Mouse (Mus musculus): Measurements from ENCODE around the gene Sh3rf3. TPM values are rescaled to one million over a fixed set of nuclear protein-coding genes. Genes with fewer than 3 reads are reported as not detected.
"Not testable (repeated sequence)": the region's sequence is repeated elsewhere in the genome, so short reads cannot be mapped to it uniquely, and the experiment has no call there.

The Sh3rf3 gene
- total RNA-seq, 2 experiments from 2014 or later = not detected

GRCm38 (mm10) chr10:59090622-59090971, 277.4 kb downstream of the Sh3rf3 start:
- no peak for ATAC-seq (replicated peaks; ENCODE audit: poor library complexity, severe bottlenecking)

- ATAC-seq (replicated peaks; ENCODE audit: poor library complexity, severe bottlenecking) = no peak
Measured at GRCm38 (mm10) chr10:59091556-59091955, 278.4 kb downstream of the Sh3rf3 start.

GRCm38 (mm10) chr10:59091988-59092387, 278.8 kb downstream of the Sh3rf3 start:
- no peak for ATAC-seq (replicated peaks; ENCODE audit: poor library complexity, severe bottlenecking)

DNA sequence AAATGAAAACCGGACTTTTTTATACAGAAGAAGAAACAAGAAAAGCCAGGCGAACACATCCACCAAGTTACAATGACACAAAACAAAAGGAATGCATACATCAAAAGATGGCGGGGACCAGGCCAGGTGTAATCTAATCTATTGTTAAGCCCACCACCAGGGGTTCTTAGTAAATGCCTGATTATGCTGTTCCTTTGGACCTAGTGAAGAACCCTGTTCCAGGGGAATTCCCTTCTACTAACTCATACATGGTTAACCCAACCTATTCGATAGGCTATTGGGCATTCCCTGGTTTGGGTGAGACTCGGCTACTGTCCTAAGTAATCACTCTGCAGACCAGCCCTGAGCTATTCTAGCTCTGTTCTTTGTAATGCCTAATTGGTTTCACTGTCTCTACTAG, 289.9 kb downstream of the Sh3rf3 start:
- not testable (repeated sequence) for ATAC-seq (replicated peaks; ENCODE audit: poor library complexity, severe bottlenecking)

DNA sequence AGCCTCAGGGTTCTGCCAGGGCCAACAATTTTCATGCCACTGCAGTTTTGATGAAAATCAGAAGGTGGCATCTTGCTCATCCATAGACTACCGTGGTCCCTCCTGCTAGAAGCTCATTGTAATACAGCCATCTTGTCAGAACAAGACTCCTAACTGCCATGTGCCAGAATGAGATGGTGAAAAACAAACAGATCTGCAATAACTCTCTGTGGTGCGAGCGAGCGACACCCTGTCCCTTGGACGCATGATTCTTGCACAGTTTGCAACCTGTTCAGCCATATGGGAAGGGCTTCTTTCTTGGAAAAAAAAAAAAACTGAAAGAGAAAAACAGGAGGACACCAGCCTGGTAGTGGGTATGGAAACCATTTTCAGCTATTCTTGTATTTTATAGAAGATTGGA, 291.5 kb downstream of the Sh3rf3 start:
- ATAC-seq (replicated peaks; ENCODE audit: poor library complexity, severe bottlenecking) = no peak

GRCm38 (mm10) chr10:59105885-59106284, 292.7 kb downstream of the Sh3rf3 start:
- ATAC-seq (replicated peaks; ENCODE audit: poor library complexity, severe bottlenecking) = no peak

DNA sequence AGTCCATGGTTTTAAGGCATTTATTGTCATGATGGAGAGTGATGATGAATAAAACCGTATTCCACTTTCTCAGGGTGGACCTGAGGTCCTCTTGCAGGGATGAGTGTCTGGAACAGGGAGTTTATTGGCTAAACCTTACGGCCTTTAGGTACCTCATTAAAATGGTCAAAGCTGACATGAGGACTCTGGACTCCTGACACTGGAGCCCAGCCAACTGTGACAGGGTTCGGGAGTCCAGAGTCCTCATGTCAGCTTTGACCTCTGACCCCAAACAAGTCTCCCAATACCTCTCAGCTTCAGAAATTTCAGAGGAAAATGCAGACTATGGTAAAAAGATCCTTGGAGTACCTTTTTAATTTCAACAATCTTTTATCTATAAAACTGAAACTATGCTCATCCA, 293.5 kb downstream of the Sh3rf3 start:
- ATAC-seq (replicated peaks; ENCODE audit: poor library complexity, severe bottlenecking) = no peak

- peak; percentile 83 for ATAC-seq (replicated peaks; ENCODE audit: poor library complexity, severe bottlenecking)
Measured at GRCm38 (mm10) chr10:59109015-59109414, 295.9 kb downstream of the Sh3rf3 start.

DNA sequence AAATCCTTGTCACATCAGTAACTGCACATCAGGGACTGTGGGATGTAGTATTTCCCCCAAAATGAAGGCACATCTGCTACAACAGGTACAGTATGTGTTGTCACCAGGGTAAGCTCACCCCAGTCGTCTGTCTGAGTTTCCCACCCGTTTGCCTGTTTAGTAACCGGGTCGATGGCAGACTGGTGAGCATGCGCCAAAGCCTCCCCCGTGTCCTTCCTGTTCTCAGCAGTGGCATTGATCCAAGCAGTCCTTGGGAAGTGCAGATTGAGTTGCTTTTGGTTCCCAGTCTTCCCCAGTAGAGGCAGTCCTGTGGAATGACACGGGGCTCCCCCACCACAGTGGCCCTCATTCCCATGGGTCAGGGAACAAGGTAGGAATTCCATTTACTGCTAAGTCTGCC, 297.2 kb downstream of the Sh3rf3 start:
- no peak for ATAC-seq (replicated peaks; ENCODE audit: poor library complexity, severe bottlenecking)

DNA sequence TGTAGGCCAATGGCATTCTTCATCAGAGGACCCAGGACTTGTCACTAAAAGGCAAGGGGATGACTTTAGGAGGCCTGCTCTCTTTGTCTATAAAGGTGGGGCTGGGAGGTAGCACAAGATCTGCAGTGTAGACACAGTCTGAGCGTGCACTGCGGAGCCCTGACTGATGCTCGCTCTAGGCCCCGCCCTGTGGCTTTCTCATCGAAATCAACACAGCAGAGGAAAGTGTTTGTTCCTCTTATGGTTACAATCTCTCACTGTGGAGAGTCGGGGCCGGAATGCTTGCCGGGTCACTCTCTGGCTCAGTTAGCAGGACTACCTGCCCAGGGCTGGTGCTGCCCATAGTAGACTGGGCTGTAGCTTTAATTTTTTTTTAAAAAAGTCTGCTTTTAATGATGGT, 299.6 kb downstream of the Sh3rf3 start:
- peak; percentile 72 for ATAC-seq (replicated peaks; ENCODE audit: poor library complexity, severe bottlenecking)

DNA sequence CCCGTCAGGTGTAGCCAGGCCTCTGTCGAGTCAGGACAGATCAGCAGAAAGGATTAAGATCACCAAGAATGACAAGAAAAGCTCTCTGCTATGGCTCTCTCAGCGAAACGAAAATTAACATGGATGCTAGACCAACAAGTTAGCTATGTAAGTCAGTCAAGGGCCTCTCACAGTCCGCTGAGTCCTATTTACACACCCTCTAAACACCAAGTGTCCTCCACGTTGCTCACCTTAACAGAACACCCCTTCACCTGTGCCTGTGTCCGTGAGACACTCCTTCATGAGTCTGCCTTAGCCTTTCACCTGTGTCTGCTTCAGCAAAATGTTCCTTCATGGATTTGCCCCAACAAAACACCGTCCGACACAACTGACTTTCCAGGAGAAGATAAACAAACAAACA, 300.2 kb downstream of the Sh3rf3 start:
- no peak for ATAC-seq (replicated peaks; ENCODE audit: poor library complexity, severe bottlenecking)

DNA sequence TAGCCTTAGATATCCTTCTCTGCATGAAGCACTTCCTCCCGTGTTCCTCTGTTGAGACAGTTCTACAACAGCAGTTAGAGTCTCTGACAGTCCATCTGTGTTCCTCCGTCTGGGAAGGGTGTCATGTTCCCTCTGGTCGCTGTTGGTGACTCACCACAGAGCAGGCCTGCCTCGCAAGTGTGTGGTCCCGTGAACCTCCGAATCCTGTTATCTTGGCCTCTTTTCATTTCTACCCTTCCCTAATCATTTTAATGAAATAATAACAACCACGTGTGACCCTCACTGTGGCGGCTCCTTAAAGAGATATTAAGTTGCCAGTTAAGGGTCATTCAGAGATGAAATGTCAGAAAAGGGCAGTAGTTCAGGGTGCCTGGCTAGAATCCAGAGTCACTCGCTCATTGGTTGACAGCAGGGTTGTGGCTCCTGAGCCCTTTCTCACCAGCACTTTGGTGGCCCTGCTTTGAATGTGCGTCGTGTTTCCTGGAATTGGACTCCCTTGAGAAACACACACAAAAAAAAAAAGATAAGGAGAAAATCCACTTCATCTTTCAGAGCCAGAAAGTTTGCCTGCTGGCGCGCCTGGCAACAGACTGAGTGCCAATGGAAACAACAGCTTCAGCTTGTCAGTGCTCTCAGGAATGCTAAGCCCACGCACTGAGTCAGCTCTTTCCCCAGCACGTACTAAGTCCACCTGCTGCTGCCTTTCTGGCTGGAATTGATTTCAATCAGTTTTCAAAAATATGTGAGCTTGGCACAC, 301.6 kb downstream of the Sh3rf3 start:
- no peak for ATAC-seq (replicated peaks; ENCODE audit: poor library complexity, severe bottlenecking)

DNA sequence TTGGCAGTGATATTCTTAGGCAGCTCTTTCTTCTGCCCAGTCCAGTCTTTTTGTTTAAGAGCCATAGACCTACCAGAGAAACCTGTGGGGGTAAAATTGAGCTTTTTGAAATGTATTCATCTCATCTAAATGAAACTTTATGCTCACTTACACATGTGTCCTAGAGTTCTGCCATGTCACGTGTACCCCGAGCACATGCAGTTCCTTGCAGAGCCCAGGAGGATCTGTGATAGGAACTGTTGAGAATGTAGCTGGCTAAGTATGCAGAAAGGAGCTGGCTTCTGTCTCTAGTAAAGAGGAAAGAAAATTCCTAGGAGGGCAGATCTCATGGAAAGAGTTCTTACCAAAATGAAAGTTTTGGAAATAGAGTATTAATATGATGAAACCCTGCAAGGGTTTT, 302.5 kb downstream of the Sh3rf3 start:
- ATAC-seq (replicated peaks; ENCODE audit: poor library complexity, severe bottlenecking) = no peak

- no peak for ATAC-seq (replicated peaks; ENCODE audit: poor library complexity, severe bottlenecking)
Measured at GRCm38 (mm10) chr10:59116331-59116730, 303.2 kb downstream of the Sh3rf3 start.

- no peak for ATAC-seq (replicated peaks; ENCODE audit: poor library complexity, severe bottlenecking)
Measured at GRCm38 (mm10) chr10:59117555-59117954, 304.4 kb downstream of the Sh3rf3 start.

DNA sequence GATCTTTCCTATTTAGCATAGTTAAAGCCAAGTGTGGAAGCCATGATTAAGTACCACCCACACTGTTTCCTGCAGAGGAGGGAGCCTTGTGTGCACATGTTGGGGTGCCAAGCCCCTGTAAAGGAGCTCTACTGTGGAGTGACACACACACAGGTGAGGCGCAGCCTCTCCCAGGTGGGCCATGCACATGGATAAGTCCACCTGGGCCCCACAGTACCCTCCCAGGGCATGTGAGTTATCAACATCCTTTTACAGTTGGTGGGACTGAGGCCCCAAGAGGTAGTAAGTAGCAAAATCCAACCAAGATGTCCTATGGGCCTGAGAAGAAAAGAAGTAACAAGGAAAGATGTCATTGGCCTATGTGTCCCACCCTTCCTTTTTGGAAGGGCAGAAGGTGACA, 305.8 kb downstream of the Sh3rf3 start:
- no peak for ATAC-seq (replicated peaks; ENCODE audit: poor library complexity, severe bottlenecking)

GRCm38 (mm10) chr10:59119811-59120210, 306.7 kb downstream of the Sh3rf3 start:
- ATAC-seq (replicated peaks; ENCODE audit: poor library complexity, severe bottlenecking) = no peak

- ATAC-seq (replicated peaks; ENCODE audit: poor library complexity, severe bottlenecking) = peak; percentile 66
Measured at GRCm38 (mm10) chr10:59125497-59125896, 312.3 kb downstream of the Sh3rf3 start.

GRCm38 (mm10) chr10:59127637-59128036, 314.5 kb downstream of the Sh3rf3 start:
- ATAC-seq (replicated peaks; ENCODE audit: poor library complexity, severe bottlenecking) = no peak

GRCm38 (mm10) chr10:59131926-59132628, 318.9 kb downstream of the Sh3rf3 start:
- ATAC-seq (replicated peaks; ENCODE audit: poor library complexity, severe bottlenecking) = peak; percentile 35; the same call in 1 of the 2 replicates

DNA sequence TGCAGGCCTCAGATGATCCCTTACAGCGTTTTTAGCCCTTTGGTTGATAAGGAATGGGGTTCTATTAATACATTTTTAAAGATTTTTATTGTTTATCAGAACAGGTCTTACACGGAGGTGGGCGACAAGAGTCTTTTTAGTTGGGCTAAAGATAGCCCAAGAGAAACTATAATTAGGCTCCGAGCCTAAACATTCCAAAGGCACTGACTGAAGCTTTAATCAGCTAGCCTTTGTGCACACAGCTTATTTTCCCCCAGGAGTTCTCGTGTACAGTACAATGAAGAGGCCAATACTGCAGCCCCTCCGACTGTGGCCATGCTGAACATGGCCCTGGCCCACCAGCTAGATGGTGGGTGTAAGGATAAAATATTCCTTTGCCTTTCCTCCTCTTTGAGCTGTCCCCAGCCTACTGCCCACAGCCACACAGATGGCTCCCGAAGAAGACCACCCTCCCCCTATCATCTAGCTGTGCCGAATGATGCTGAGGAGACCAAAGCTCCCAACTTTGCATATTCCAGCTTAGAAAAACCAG, 320.4 kb downstream of the Sh3rf3 start:
- no peak for ATAC-seq (replicated peaks; ENCODE audit: poor library complexity, severe bottlenecking)

GRCm38 (mm10) chr10:59149956-59150383, 336.8 kb downstream of the Sh3rf3 start:
- ATAC-seq (replicated peaks; ENCODE audit: poor library complexity, severe bottlenecking) = peak; percentile 91

Measured in granulocyte monocyte progenitor cell, adult 5-6 weeks (primary cell).